ENCODE assay signal across 8 mouse cellular contexts in the genomic region with DNA sequence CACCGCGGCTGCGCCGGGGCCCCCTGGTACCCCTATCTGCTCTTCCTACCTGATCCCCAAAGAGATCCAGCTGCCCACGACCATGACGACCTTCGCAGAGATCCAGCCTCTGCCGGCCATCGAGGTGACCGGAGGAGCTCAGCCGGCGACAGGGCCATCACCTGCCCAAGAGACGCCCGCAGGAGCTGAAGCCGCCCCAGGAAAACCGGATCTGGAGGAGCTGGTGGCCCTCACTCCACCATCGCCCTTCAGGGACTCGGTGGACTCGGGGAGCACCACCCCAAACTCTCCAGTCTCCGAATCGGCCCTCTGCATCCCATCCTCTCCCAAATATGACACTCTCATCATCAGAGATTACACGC.
DNase-seq lines count a peak whose midpoint lies in the region; ATAC-seq and TF ChIP-seq lines count a peak whose summit lies in the region.

No protein-coding gene starts in this region.

- ATAC-seq in lung, postnatal 0 days = no peak
- ATAC-seq in limb, embryonic 15.5 days (ENCODE audit: insufficient number of reproducible peaks, low FRiP score, low TSS enrichment, low read depth) = no peak
- no peak for ATAC-seq in stomach, embryonic 15.5 days (ENCODE audit: insufficient read depth, low FRiP score, low read depth)
- no peak for ATAC-seq in monocyte, adult 5-6 weeks (replicated peaks; ENCODE audit: insufficient number of reproducible peaks, low FRiP score, low TSS enrichment, poor library complexity, severe bottlenecking)

- H3K9me3 ChIP-seq in lung, postnatal 0 days (ENCODE audit: low read length) = no peaks in the 10 kb centered on the region
- H3K9me3 ChIP-seq in limb, embryonic 15.5 days = no peaks in the 10 kb centered on the region
- H3K9me3 ChIP-seq in stomach, embryonic 15.5 days = no peaks in the 10 kb centered on the region

- intact Hi-C loops in gastrocnemius, postnatal 36 days (cut with DNase I) = no loop called here

- 35% methylated on average over 22 of the region's 22 CpGs for WGBS in cerebellum, adult 2 months
- WGBS in lung, postnatal 0 days = 22% methylated on average over 22 of the region's 22 CpGs
- WGBS in limb, embryonic 15.5 days = 25% methylated on average over 22 of the region's 22 CpGs
- WGBS in stomach, embryonic 15.5 days = 32% methylated on average over 22 of the region's 22 CpGs

- H3K4me1 ChIP-seq in cerebellum, adult 2 months (ENCODE audit: control insufficient read depth, insufficient read depth, low read length) = no peaks in the 10 kb centered on the region
- H3K4me1 ChIP-seq in lung, postnatal 0 days (ENCODE audit: insufficient read depth, low read depth, low read length) = no peaks in the 10 kb centered on the region
- H3K4me1 ChIP-seq in limb, embryonic 15.5 days = peaks cover 9% of the 10 kb centered on the region
- peaks cover 7% of the 10 kb centered on the region; the same call in 1 of the 2 replicates for H3K4me1 ChIP-seq in stomach, embryonic 15.5 days

- H3K4me2 ChIP-seq in lung, postnatal 0 days (replicated peaks; ENCODE audit: low read depth, low read length) = peak overlapping the region; percentile 60
- H3K4me2 ChIP-seq in limb, embryonic 15.5 days = peak overlapping the region; percentile 75
- peak overlapping the region; percentile 75 for H3K4me2 ChIP-seq in stomach, embryonic 15.5 days

- no peak for DNase-seq in cerebellum, adult 2 months
- DNase-seq in cerebellum, postnatal 25 days = no peak
- no peak for DNase-seq in lung, postnatal 0 days (ENCODE audit: low spot score)
- DNase-seq in lung, postnatal 4 days = no peak
- no peak for DNase-seq in gastrocnemius, postnatal 36 days

- H3K36me3 ChIP-seq in lung, postnatal 0 days (ENCODE audit: insufficient read depth, low read length) = no peaks in the 10 kb centered on the region
- H3K36me3 ChIP-seq in limb, embryonic 15.5 days = no peaks in the 10 kb centered on the region
- H3K36me3 ChIP-seq in stomach, embryonic 15.5 days = no peaks in the 10 kb centered on the region

- TF ChIP-seq POLR2A in cerebellum, adult 2 months (IDR thresholded peaks at IDR 0.05; ENCODE audit: borderline replicate concordance, insufficient read depth, low read length) = no peak

- no peaks in the 10 kb centered on the region; the same call in 1 of the 2 replicates for H3K27me3 ChIP-seq in cerebellum, adult 2 months (ENCODE audit: control insufficient read depth, insufficient read depth, low read length)
- no peaks in the 10 kb centered on the region; the same call in 1 of the 2 replicates for H3K27me3 ChIP-seq in lung, postnatal 0 days (replicated peaks; ENCODE audit: insufficient read depth, low read length)
- H3K27me3 ChIP-seq in limb, embryonic 15.5 days = peaks cover 28% of the 10 kb centered on the region
- peaks cover 10% of the 10 kb centered on the region for H3K27me3 ChIP-seq in stomach, embryonic 15.5 days (replicated peaks)

- TF ChIP-seq EP300 in lung, postnatal 0 days (IDR thresholded peaks at IDR 0.05) = no peak

- H3K4me3 ChIP-seq in cerebellum, adult 2 months (replicated peaks; ENCODE audit: insufficient read depth, low read depth, low read length) = peak overlapping the region; percentile 31
- H3K4me3 ChIP-seq in lung, postnatal 0 days (ENCODE audit: low read depth, low read length) = peak overlapping the region; percentile 26
- peak overlapping the region; percentile 37 for H3K4me3 ChIP-seq in limb, embryonic 15.5 days
- peak overlapping the region; percentile 36 for H3K4me3 ChIP-seq in stomach, embryonic 15.5 days (replicated peaks)

- no peak for TF ChIP-seq CTCF in cerebellum, adult 2 months (IDR thresholded peaks at IDR 0.05; ENCODE audit: borderline replicate concordance, insufficient read depth, low read depth, low read length)
- no peak for TF ChIP-seq CTCF in lung, postnatal 0 days (IDR thresholded peaks at IDR 0.05)

- no peak overlapping the region for H3K9ac ChIP-seq in lung, postnatal 0 days (replicated peaks; ENCODE audit: low read depth)
- peak overlapping the region; percentile 10; the same call in 1 of the 2 replicates for H3K9ac ChIP-seq in limb, embryonic 15.5 days
- H3K9ac ChIP-seq in stomach, embryonic 15.5 days = no peak overlapping the region

- no peak overlapping the region for H3K27ac ChIP-seq in cerebellum, adult 2 months (ENCODE audit: insufficient read depth, low read length)
- H3K27ac ChIP-seq in lung, postnatal 0 days (ENCODE audit: low read length) = no peak overlapping the region
- H3K27ac ChIP-seq in limb, embryonic 15.5 days = no peak overlapping the region
- no peak overlapping the region for H3K27ac ChIP-seq in stomach, embryonic 15.5 days
